Mouse (Mus musculus) bone marrow, adult 2 months (tissue): Measurements from ENCODE around the gene Glod4.

Experiments used
- CTCF ChIP-seq: fragments of 200-500 bp; IDR thresholded peaks from 2 replicates; pipeline ENCODE4 v1.5.1; 2011; ENCODE audit warnings: low read length, control low read depth; ENCODE audit not compliant: control insufficient read depth, insufficient read depth
- POLR2A ChIP-seq: fragments of 200-500 bp; IDR thresholded peaks from 2 replicates; pipeline ENCODE4 v1.6.1; 2011; ENCODE audit warnings: low read depth, mild to moderate bottlenecking, control low read depth, low read length, borderline replicate concordance; ENCODE audit not compliant: control insufficient read depth

DNA sequence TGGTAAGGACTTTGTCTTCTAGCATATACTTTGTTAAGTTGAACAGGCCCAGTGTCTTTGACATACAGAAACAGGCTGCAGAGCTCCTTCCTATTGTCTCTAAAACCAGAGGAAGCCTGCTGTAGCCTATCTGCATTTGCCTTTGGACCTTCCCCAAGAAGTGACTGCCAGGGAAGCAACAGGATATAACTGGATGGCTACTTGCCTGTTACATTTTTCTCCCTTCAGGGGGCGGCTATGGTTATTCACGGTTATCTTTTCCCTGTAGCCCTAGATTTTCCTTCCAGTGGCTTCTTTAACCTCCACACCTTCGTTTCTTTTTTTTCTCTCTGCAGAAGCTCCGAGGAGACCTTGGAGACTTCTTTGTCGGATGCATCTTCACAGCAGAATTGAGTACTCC lies 36.7 kb downstream of the Glod4 start:
- TF ChIP-seq CTCF (no peak), POLR2A (no peak)
